Mouse (Mus musculus) heart, embryonic 14.5 days (tissue): ENCODE measurements around the gene Rplp2. TPM values are rescaled to one million over a fixed set of nuclear protein-coding genes. Genes with fewer than 3 reads are reported as not detected.

Experiments
- ATAC-seq: fragments of 200-750 bp; cut with Nextera tagmentation; 2 replicates; pipeline ENCODE4 v1.8.0; 2017; ENCODE audit warnings: low read depth, moderate TSS enrichment; ENCODE audit not compliant: insufficient number of reproducible peaks, insufficient read depth, low FRiP score
- H3K27ac ChIP-seq, 2 experiments: fragments of 200-500 bp in 1 of 2; fragments of 300-500 bp in 1 of 2; sonication (generic) in 1 of 2; replicated peaks in 1 of 2; 2 replicates each; pipeline ENCODE4 v1.5.1; 2012 to 2014; ENCODE audit warnings: low read depth in 2 of 2, low read length in 2 of 2, control low read depth in 1 of 2, mild to moderate bottlenecking in 1 of 2, mixed read lengths in 1 of 2; ENCODE audit not compliant: control insufficient read depth in 1 of 2, insufficient read depth in 1 of 2
- H3K27me3 ChIP-seq: fragments of 300-500 bp; sonication (generic); 2 replicates; pipeline ENCODE4 v1.6.1; 2014; ENCODE audit warnings: mild to moderate bottlenecking, low read length, control low read depth; ENCODE audit not compliant: control insufficient read depth, insufficient read depth
- H3K36me3 ChIP-seq: fragments of 300-500 bp; sonication (generic); 2 replicates; pipeline ENCODE4 v1.6.1; 2014; ENCODE audit warnings: mild to moderate bottlenecking, control low read depth, low read length, mixed read lengths; ENCODE audit not compliant: control insufficient read depth, insufficient read depth
- H3K4me1 ChIP-seq, 2 experiments: fragments of 200-500 bp in 1 of 2; fragments of 300-500 bp in 1 of 2; sonication (generic) in 1 of 2; 2 replicates each; pipeline ENCODE4 v1.6.1; 2012 to 2014; ENCODE audit warnings: low read length in 2 of 2, control low read depth in 1 of 2, mixed read lengths in 1 of 2; ENCODE audit not compliant: control insufficient read depth in 2 of 2, insufficient read depth in 2 of 2
- H3K4me2 ChIP-seq: fragments of 300-500 bp; sonication (generic); 2 replicates; pipeline ENCODE4 v1.6.1; 2014; ENCODE audit warnings: mild to moderate bottlenecking, low read length
- H3K4me3 ChIP-seq, 2 experiments: fragments of 200-500 bp in 1 of 2; fragments of 300-500 bp in 1 of 2; sonication (generic) in 1 of 2; 2 replicates each; pipeline ENCODE4 v1.5.1; 2012 to 2014; ENCODE audit warnings: low read length in 2 of 2, mild to moderate bottlenecking in 2 of 2, control low read depth in 1 of 2, low read depth in 1 of 2, moderate library complexity in 1 of 2; ENCODE audit not compliant: control insufficient read depth in 1 of 2, insufficient read depth in 1 of 2
- H3K9ac ChIP-seq: fragments of 300-500 bp; sonication (generic); 2 replicates; pipeline ENCODE4 v1.6.1; 2014; ENCODE audit warnings: mild to moderate bottlenecking, low read length
- H3K9me3 ChIP-seq: fragments of 300-500 bp; sonication (generic); 2 replicates; pipeline ENCODE4 v1.6.1; 2016; ENCODE audit warnings: low read length, control low read depth; ENCODE audit not compliant: control insufficient read depth
- WGBS: fragments of 180-500 bp; shearing (Covaris S2); extraction: QIAGEN DNeasy Blood & Tissue Kit; methylation state at CpG from one replicate; pipeline ENCODE4 v1.1.7; 2014; 5-methylcytosine and 5-hydroxymethylcytosine counted together
- polyA plus RNA-seq: library from polyadenylated mRNA; unstranded; fragments of >200 nt; fragmentation: Nextera tagmentation; extraction: Ambion mirVana; gene quantifications from 2 replicates; pipeline ENCODE4 v1.2.1, GENCODE M21; 2014

Rplp2 gene
- polyA plus RNA-seq, 1 experiment from 2014 or later, result 975 TPM

DNA sequence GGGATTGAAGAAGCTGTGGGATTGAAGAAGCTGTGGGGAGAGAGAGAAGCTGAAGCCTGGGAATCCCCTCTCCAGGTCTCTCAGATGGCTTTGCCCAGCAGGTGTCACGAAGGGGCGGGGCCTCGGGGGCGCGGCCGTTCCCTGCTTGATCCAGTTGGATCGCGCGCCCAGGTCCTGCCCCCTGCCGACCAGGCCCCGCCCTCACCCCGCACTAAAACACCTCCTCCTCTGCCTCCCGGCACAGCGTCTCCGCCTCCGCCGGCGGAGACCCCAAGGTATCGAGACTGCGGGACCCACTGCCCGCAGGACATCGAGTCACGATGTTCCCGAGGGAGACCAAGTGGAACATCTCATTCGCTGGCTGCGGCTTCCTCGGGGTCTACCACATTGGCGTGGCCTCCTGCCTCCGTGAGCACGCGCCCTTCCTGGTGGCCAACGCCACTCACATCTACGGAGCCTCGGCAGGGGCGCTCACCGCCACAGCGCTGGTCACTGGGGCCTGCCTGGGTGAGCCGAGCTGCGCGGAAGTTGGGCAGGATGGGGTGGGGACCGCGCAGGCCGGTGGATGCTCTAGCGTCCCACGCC is 7.9 kb downstream of the Rplp2 start, which contains the start of gene Pnpla2:
Gene Pnpla2, plus strand, starts transcription at position 232 of the 585 bp plus-strand sequence.
- H3K9me3 ChIP-seq, result no peaks in the 10 kb centered on the region
- peak within 1 kb of the TSS; percentile 85 for H3K9ac ChIP-seq
- peaks cover 7 to 12% of the 10 kb centered on the region in 2 experiments; a peak in 3 of 4 replicates for H3K4me1 ChIP-seq
- whole genome bisulfite sequencing, result under 1% methylated on average over 44 of the region's 45 CpGs
- peak within 1 kb of the TSS; percentile 94 for H3K4me2 ChIP-seq
- peak within 1 kb of the TSS; percentile 84 to 88 for H3K27ac ChIP-seq
- peak; percentile 81 for ATAC-seq
- H3K27me3 ChIP-seq, result no peaks in the 10 kb centered on the region
- H3K36me3 ChIP-seq, result peaks cover 49% of the 10 kb centered on the region
- peak within 1 kb of the TSS; percentile 63 to 74 for H3K4me3 ChIP-seq

DNA sequence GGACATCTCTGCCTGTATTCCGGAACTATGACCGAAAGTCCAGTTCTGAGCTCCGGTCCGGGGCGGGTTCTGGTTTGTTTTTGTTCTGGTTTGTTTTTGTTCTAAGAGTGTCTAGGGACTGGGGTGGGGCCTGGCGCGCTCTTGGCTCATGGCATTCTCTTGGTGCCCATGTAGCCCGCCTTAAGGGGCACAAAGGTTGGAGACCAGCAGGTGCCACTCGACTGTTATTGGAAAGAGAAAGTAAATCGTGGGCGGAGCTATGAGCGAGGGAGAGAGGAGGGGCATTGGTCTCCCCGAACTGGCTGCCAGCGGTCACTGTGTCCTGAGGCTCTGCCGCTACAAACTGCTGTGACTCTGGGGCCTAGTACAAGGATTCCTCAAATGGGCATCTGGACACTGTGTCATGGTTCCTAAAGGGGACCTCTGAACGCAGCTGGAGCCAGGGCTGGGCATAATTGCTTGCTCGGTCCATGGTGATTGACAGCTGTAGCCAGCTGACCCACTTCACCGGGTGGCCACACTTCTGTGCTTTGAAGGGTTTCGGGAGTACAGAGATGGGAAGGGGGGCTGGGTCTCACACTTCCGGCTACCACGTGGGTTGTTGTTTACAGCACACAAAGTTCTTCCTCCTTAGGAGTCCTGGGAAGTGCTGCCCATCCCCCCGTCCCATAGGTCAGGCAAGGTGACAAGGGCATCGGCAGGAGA is 8.6 kb downstream of the Rplp2 start:
- peak overlapping the region; percentile 84 to 88 for H3K27ac ChIP-seq
- H3K4me1 ChIP-seq, result peaks cover 7 to 13% of the 10 kb centered on the region in 2 experiments; a peak in 3 of 4 replicates
- peaks cover 44% of the 10 kb centered on the region for H3K36me3 ChIP-seq
- WGBS, result under 1% methylated on average over 23 of the region's 23 CpGs
- peak overlapping the region; percentile 94 for H3K4me2 ChIP-seq
- H3K9ac ChIP-seq, result peak overlapping the region; percentile 85
- H3K4me3 ChIP-seq, result peak overlapping the region; percentile 63 to 74
- peak; percentile 28 for ATAC-seq
- H3K9me3 ChIP-seq, result no peaks in the 10 kb centered on the region
- H3K27me3 ChIP-seq, result peaks cover 2% of the 10 kb centered on the region; the same call in 1 of the 2 replicates

DNA sequence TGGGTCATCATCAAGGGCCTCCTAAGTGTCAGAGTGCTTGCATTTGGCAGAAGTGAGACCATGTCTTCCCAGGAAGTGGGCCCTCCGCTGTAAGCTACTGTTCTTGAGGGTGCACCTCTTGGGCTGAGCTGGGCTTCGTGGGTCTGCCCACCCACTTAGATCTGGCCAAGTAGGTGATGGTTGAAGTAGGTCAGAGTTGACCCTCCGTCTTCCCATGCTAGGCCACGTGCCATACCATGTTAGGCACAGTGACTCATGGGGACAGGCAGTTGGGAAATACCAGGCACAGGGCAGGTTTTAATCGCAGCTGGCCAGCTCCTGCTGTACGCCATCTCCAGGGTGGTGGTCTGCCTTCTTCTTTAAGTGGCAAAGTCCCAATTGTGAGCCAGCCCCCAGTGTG is 9.6 kb downstream of the Rplp2 start:
- Histone ChIP-seq H3K9me3 (no peaks in the 10 kb centered on the region), H3K9ac (no peak overlapping the region), H3K27me3 (peaks cover 6% of the 10 kb centered on the region; the same call in 1 of the 2 replicates), H3K4me3 (no peak overlapping the region), H3K4me2 (peak overlapping the region; percentile 94; the same call in 1 of the 2 replicates), H3K27ac (no peak overlapping the region), H3K4me1 (peaks cover 8 to 21% of the 10 kb centered on the region in 2 experiments; a peak in 3 of 4 replicates), H3K36me3 (peaks cover 34% of the 10 kb centered on the region)
- WGBS, result 77% methylated on average over 6 of the region's 6 CpGs
- ATAC-seq, result no peak

DNA sequence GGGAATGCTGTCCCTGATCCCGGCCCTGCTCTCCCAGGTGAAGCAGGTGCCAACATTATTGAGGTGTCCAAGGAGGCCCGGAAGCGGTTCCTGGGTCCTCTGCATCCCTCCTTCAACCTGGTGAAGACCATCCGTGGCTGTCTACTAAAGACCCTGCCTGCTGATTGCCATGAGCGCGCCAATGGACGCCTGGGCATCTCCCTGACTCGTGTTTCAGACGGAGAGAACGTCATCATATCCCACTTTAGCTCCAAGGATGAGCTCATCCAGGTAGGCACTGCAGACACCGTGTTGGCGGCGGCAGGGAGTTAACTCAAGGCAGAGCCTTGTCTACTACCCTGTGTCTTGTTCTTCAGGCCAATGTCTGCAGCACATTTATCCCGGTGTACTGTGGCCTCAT is 10.1 kb downstream of the Rplp2 start:
- no peak for ATAC-seq
- Histone ChIP-seq H3K9me3 (no peaks in the 10 kb centered on the region), H3K9ac (no peak overlapping the region), H3K4me3 (no peak overlapping the region), H3K36me3 (peaks cover 29% of the 10 kb centered on the region), H3K4me2 (no peak overlapping the region), H3K27ac (no peak overlapping the region), H3K27me3 (peaks cover 8% of the 10 kb centered on the region), H3K4me1 (peaks cover 10 to 26% of the 10 kb centered on the region in 2 experiments; a peak in 3 of 4 replicates)
- 87% methylated on average over 14 of the region's 14 CpGs for WGBS

DNA sequence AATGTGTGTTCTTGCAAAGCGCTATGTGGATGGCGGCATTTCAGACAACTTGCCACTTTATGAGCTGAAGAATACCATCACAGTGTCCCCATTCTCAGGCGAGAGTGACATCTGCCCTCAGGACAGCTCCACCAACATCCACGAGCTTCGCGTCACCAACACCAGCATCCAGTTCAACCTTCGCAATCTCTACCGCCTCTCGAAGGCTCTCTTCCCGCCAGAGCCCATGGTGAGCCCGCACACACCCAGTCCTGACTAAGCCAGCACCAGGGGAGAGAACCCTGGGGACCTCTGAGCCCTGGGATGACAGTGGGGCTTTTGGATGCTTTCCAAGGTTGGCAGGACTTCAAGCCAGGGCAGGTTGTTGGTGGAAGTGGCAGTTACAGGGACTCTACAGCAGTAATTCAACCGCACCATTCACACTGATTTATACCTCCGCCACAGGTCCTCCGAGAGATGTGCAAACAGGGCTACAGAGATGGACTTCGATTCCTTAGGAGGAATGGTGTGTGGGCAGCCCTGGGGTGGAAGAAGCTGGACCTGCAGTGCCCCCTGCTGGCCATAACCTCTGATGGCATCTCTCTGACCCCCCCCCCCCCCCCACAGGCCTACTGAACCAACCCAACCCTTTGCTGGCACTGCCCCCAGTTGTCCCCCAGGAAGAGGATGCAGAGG is 11.0 kb downstream of the Rplp2 start:
- peaks cover 25% of the 10 kb centered on the region for H3K36me3 ChIP-seq
- no peak overlapping the region for H3K27ac ChIP-seq
- H3K4me3 ChIP-seq, result no peak overlapping the region
- H3K9ac ChIP-seq, result no peak overlapping the region
- H3K4me1 ChIP-seq, result peaks cover 12 to 28% of the 10 kb centered on the region in 2 experiments; a peak in 3 of 4 replicates
- no peaks in the 10 kb centered on the region for H3K9me3 ChIP-seq
- WGBS, result 70% methylated on average over 15 of the region's 15 CpGs
- ATAC-seq, result no peak
- H3K27me3 ChIP-seq, result peaks cover 15% of the 10 kb centered on the region
- H3K4me2 ChIP-seq, result no peak overlapping the region

DNA sequence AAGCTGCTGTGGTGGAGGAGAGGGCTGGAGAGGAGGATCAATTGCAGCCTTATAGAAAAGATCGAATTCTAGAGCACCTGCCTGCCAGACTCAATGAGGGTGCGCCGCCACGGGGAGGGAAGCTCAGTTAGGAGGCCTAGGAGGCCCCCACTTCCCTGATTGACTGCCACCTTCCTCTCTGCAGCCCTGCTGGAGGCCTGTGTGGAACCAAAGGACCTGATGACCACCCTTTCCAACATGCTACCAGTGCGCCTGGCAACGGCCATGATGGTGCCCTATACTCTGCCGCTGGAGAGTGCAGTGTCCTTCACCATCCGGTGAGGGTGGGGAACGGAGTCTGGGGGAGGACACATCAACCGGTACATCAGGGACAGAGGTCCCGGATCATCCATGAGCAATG is 11.5 kb downstream of the Rplp2 start:
- H3K9me3 ChIP-seq, result no peaks in the 10 kb centered on the region
- H3K9ac ChIP-seq, result no peak overlapping the region
- H3K4me3 ChIP-seq, result no peak overlapping the region
- no peak overlapping the region for H3K27ac ChIP-seq
- H3K27me3 ChIP-seq, result peaks cover 21% of the 10 kb centered on the region
- H3K4me1 ChIP-seq, result peaks cover 16 to 33% of the 10 kb centered on the region in 2 experiments; a peak in 3 of 4 replicates
- peaks cover 25% of the 10 kb centered on the region for H3K36me3 ChIP-seq
- WGBS, result 86% methylated on average over 11 of the region's 11 CpGs
- ATAC-seq, result no peak
- no peak overlapping the region for H3K4me2 ChIP-seq

DNA sequence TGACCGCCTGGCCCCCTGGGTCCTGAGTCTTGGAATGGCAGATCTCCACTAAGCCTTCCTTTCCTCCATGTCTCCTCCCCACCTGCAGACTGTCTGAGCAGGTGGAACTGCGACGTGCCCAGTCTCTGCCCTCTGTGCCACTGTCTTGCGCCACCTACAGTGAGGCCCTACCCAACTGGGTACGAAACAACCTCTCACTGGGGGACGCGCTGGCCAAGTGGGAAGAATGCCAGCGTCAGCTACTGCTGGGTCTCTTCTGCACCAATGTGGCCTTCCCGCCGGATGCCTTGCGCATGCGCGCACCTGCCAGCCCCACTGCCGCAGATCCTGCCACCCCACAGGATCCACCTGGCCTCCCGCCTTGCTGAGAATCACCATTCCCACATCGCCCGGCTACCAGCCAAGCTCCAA is 12.1 kb downstream of the Rplp2 start:
- Histone ChIP-seq H3K4me3 (no peak overlapping the region), H3K4me2 (no peak overlapping the region), H3K36me3 (peaks cover 25% of the 10 kb centered on the region), H3K27ac (no peak overlapping the region), H3K27me3 (peaks cover 27% of the 10 kb centered on the region), H3K9ac (no peak overlapping the region), H3K9me3 (no peaks in the 10 kb centered on the region), H3K4me1 (peaks cover 18 to 35% of the 10 kb centered on the region in 2 experiments; a peak in 3 of 4 replicates)
- 85% methylated on average over 17 of the region's 17 CpGs for WGBS
- no peak for ATAC-seq
